Mouse (Mus musculus): Measurements from ENCODE around the gene Mrpl52.

Gene Mrpl52

DNA sequence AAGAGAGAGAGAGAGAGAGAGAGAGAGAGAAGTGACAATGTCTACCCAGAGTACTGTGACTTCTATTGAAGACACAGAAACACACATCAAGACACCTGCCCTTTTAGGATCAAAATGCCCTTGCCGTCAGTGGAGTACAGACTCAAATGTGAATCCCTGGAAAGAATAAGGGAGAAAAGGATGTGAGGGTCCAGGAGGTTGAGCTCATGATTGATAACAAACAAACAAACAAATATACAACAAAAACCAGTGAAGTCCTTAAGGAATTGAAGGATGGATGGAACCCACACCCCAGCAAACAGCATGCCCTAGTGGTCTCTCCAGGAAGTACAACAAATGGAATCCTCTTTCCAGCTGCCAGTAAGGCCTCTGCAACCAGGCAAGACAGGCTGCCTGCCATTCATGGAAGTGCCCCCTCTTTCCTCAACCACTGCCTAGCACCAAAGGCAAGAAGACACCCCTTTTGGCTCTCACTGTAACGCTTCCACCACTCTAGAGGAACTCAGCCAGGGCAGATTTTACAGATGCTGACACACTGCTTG lies 14.0 kb upstream of the Mrpl52 start:
- DNase-seq = peak; percentile 27

DNA sequence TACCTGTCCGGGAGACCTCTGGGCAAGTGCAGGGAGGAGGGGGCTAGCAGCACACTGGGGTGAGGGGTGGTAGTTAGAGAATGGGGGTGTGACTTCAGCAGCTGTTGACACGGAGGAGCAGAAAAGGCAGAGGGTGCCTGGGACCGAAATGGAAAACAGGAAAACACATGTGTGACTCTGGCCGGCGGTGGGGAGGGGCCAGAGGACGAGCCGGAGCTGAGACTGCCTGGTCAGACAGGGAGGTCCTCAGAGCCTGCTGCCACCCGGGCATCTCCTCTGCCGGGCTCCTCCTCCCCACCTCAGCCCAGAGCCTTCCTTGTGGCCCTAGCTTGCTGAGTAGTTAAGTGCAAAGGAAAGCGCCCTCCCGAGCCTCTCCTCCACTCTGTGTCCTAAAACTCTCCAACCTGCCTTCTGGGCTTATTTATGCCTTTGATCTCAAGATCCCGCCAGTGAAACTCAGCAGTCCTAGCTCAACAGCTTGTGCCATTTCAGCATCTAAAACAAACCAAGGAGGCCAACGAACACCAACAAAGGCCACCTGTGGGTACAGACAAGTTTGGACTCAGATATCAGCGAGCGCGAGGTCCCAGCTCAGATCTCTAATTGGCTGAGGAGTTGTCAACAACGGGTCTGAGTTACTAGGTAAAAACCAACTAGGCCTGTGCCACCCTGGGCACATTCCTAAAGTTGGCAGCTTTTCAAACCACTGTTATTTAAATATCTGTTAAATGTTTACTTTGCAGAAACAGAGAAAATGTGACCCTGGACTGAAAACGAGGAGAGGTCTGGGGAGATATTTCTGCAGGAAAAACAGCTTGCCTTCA lies 12.6 kb upstream of the Mrpl52 start:
- DNase-seq = peak; percentile 33 to 45

- no peak for DNase-seq
Measured at GRCm38 (mm10) chr14:54415241-54416020, 11.3 kb upstream of the Mrpl52 start.

- DNase-seq = no peak
Measured at GRCm38 (mm10) chr14:54416229-54416775, 10.4 kb upstream of the Mrpl52 start.

DNA sequence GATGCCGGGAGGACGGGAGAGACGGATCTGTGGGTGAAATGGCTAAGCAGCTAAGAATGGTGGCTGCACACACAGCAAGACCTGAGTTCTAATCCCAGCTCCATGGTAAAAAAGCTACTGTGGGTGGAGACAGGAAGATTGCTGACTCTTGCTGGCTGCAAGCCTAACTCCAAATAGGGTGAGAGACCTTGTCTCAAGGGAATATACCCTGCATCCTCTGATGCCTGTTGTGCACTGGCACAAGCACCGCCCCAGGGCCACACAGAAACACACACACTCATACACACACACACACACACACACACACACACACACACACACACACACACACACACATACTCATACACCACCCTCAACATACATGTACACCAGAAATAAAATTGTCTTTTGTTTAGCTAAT lies 9.9 kb upstream of the Mrpl52 start:
- no peak for DNase-seq

DNA sequence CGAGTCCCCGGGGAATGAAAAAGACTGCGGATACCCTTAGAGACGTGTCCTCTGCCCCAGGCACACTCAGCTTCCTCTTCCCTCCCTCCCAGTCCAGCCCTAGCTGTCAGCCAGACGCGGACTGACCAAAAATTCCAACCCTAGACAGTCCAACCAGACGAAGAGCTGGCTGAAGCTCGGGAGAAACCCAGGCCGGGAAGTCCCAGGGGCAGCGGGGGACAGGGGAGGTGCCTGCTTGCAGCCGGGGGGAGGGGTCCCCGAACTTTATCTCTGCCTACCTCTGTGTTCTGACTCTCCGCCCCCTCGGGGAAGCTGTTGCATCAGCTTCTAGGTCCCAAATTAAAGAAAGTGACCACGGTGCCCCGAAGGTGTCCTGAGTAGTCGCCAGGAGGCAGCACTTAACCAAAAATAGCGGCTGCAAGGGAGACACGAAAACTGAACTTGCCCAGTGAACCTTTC lies 9.1 kb upstream of the Mrpl52 start, which contains the start of gene Slc7a7:
Gene Slc7a7 (minus strand): TSS at position 158 of the 459 bp plus-strand sequence.
- DNase-seq = peak in 1 of 2 experiments; percentile 33

DNA sequence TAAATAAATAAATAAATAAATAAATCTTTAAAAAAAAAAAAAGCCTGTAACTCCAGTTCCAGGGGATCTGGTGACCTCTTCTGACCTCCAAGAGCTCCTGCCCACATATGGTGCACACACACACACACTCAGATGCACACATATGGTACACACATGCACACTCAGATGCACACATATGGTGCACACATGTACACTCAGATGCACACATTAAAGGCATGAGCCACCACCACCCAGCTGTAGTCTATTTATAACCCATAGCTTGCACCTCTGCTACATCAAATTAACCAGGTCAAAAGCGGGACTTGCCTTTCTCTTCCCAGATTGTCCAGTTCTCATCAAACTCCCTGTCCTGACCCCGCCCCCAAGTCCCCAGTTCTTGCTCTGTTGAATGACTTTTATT lies 5.7 kb upstream of the Mrpl52 start:
- DNase-seq = no peak

- no peak for DNase-seq
Measured at GRCm38 (mm10) chr14:54423406-54423805, 3.3 kb upstream of the Mrpl52 start.

GRCm38 (mm10) chr14:54424634-54425033 lies 2.1 kb upstream of the Mrpl52 start:
- DNase-seq = no peak

DNA sequence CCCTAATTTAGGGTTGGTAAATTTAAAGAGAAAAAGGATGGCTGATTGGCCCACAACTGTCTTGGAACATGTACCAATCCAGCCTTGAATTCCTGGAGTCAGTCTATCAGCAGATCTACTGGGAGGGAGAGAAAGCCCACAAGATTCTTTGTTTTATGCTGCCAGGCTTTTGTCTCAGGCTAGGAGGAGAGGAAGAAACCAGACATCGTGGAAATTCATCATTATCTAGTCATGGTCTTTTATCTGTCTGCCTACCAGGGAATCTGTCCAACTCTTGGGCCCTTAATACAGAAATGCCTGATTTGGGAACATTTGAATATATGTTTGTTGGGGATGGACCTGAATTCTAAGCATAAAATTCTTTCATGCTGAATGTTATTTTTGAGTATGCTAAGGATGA lies 1.2 kb upstream of the Mrpl52 start:
- DNase-seq = no peak

- no peak for DNase-seq
Measured at GRCm38 (mm10) chr14:54426003-54426688, 563 bp upstream of the Mrpl52 start.

DNA sequence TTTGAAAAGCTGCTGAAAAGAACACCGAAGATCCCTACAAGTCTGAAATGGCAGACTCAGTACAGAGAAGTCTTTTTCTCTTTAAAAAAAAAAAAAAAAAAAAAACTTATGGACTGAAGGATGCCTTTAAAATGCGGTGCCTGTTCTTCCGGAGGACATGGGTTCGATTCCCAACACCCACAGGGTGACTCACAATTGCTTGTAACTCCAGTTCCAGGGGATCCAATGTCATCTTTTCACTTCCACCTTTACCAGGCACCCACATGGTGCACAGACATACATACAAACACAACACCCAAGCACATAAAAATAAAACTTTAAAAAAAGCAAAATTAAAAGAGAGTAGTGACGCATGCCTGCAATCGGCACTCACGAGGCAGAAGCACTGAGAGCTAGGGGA lies 987 bp downstream of the Mrpl52 start:
- no peak for DNase-seq

DNA sequence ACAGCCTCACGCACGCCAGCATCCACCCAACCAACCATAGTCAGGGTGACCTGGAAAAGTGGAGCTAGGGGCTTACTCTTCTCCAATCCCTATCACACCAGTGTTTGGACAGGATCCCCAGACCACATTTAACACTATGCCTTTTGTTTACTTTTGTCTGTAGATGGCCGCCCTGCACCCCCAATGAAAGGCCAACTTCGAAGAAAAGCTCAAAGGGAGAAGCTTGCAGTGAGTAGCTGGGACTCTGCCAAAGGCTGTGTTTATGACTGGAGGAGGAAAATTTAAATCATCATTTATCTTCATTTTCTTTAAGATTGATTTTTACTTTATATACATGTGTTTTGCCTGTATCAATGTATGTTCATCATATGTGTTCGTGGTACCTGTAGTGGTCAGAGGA lies 1.7 kb downstream of the Mrpl52 start:
- no peak for DNase-seq

GRCm38 (mm10) chr14:54429332-54430093 lies 2.8 kb downstream of the Mrpl52 start:
- DNase-seq = no peak

GRCm38 (mm10) chr14:54430406-54431145 lies 3.9 kb downstream of the Mrpl52 start:
- DNase-seq = no peak

DNA sequence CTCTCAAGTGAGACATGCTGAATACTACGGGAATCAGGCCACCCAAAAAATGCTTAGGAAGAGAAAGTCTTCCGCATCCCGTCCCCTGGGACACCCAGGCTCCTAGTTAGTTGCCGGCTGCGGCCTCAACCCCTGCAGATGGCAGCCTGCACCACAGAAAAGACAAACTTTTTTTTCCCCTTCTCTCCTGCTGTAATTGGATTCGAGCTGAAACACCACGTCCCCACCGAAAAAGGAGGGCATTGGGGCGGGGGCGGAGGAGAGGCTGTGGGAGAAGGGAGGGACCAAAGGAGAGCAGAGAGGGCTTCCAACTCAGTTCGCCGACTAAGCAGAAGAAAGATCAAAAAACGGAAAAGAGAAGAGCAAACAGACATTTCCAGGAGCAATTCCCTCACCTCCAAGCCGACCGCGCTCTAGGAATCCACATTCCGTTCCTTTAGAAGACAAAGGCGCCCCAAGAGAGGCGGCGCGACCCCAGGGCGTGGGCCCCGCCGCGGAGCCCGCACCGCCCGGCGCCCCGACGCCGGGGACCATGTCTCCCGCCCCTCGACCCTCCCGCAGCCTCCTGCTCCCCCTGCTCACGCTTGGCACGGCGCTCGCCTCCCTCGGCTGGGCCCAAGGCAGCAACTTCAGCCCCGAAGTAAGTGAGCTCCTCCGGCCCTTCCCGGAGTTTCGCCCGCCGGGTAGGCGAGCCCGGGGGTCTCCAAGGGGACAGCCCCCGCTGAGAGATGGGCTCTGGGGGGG lies 4.8 kb downstream of the Mrpl52 start, which contains the start of gene Mmp14:
Gene Mmp14 (plus strand): TSS at position 279 of the 744 bp plus-strand sequence.
- DNase-seq = no peak

- peak in 1 of 2 experiments; percentile 42 for DNase-seq
Measured at GRCm38 (mm10) chr14:54432078-54432836, 5.5 kb downstream of the Mrpl52 start.

DNA sequence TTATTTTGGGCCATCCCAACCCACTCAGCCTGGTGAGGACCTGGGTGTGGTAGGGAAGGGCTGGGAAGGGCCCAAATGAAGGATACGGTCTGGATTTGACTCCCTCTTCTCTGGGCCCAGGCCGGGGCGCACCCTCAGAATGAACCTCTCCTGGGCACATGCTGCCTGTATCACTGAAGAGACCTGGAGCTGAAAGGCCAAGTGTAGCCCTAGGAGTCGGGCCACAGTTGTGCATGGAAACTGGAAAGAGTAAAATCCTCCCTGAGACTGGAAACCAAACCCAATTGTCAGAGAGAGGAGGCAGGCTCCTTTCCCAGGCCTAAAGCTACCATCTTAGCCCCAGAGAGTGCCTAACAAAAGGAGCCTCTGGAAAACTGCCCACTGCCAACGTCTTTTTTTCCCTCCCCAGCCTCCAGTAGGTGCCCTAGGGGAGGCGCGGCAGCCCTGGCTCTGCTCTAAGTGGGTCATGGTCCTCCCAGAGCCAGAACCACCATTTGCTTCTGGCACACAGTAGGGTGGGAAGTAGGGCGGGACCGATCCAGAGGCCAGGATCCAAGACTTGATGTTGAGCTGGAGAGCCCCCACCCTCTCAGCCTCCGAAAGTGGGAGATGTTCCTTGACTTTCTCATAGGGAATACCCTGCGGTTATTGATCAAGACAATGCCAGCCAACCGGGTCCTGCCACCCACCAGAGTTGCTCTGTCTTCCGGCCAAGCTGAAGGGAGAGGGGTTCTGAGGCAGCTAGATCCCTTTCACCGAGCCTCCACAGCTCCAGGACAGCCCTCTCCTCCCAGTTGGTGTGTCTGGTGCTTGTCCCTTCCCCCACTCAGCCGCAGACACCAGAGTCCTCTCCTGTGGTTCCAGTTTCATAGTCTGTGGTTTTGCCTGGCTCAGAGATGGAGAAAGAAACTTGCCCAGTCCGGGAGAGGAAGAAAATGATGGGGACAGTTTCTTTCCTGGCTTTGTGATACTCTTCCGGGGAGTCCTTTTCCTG lies 6.4 kb downstream of the Mrpl52 start:
- no peak for DNase-seq

All from thymus, postnatal 36 days (tissue).